Comparison of ENCODE assay signal across 10 mouse cellular contexts in genomic region chr7:36157270-36157945, GRCm38 (mm10).
DNase-seq lines count a peak whose midpoint lies in the region; ATAC-seq and TF ChIP-seq lines count a peak whose summit lies in the region.
"Had no signal": no experiment of that assay in that cellular context is flagged by ENCODE, and none has a peak within 500 bp of the region (broad histone marks: within the 10 kb centered on the region; RNA-seq: fewer than 3 reads in every experiment).

No protein-coding gene starts in this region.

- H3K4me3 ChIP-seq in forebrain, embryonic 13.5 days: no peak overlapping the region
- no peak overlapping the region for H3K4me3 ChIP-seq in forebrain, embryonic 11.5 days (ENCODE audit: low read depth, low read length)
- H3K4me3 ChIP-seq in neural tube, embryonic 11.5 days (ENCODE audit: low read depth, low read length): no peak overlapping the region
- no peak overlapping the region for H3K4me3 ChIP-seq in midbrain, postnatal 0 days (ENCODE audit: low read depth, low read length)
- H3K4me3 ChIP-seq: embryonic facial prominence, embryonic 15.5 days had no signal

- H3K4me2 ChIP-seq in forebrain, embryonic 13.5 days: no peak overlapping the region
- no peak overlapping the region for H3K4me2 ChIP-seq in forebrain, embryonic 11.5 days (ENCODE audit: low read depth, low read length, severe bottlenecking)
- H3K4me2 ChIP-seq in neural tube, embryonic 11.5 days (ENCODE audit: low read depth): no peak overlapping the region
- no peak overlapping the region for H3K4me2 ChIP-seq in midbrain, postnatal 0 days (ENCODE audit: low read depth, low read length, poor library complexity, severe bottlenecking)
- H3K4me2 ChIP-seq: embryonic facial prominence, embryonic 15.5 days had no signal

- H3K4me1 ChIP-seq in forebrain, embryonic 13.5 days: no peaks in the 10 kb centered on the region
- no peaks in the 10 kb centered on the region for H3K4me1 ChIP-seq in forebrain, embryonic 11.5 days (replicated peaks; ENCODE audit: control insufficient read depth, insufficient read depth, low read length)
- no peaks in the 10 kb centered on the region for H3K4me1 ChIP-seq in neural tube, embryonic 11.5 days (ENCODE audit: control insufficient read depth, insufficient read depth, low read length)
- H3K4me1 ChIP-seq in midbrain, postnatal 0 days (ENCODE audit: insufficient read depth, low read length): 0 out of 2 replicates have a peak, but pooled peaks cover 3% of the 10 kb centered on the region

- no peaks in the 10 kb centered on the region for H3K27me3 ChIP-seq in forebrain, embryonic 13.5 days
- no peaks in the 10 kb centered on the region for H3K27me3 ChIP-seq in forebrain, embryonic 11.5 days (ENCODE audit: control insufficient read depth, insufficient read depth, low read length)
- H3K27me3 ChIP-seq in neural tube, embryonic 11.5 days (ENCODE audit: control insufficient read depth, insufficient read depth, low read length): no peaks in the 10 kb centered on the region
- H3K27me3 ChIP-seq in midbrain, postnatal 0 days (ENCODE audit: insufficient read depth, low read length): no peaks in the 10 kb centered on the region
- H3K27me3 ChIP-seq: embryonic facial prominence, embryonic 15.5 days had no signal

- intact Hi-C loops in heart, postnatal 36 days (cut with DNase I): no loop called here

- H3K36me3 ChIP-seq in forebrain, embryonic 13.5 days (ENCODE audit: poor library complexity, severe bottlenecking): no peaks in the 10 kb centered on the region
- no peaks in the 10 kb centered on the region for H3K36me3 ChIP-seq in forebrain, embryonic 11.5 days (ENCODE audit: control insufficient read depth, insufficient read depth, low read length)
- no peaks in the 10 kb centered on the region for H3K36me3 ChIP-seq in neural tube, embryonic 11.5 days (ENCODE audit: control insufficient read depth, insufficient read depth, low read length)
- H3K36me3 ChIP-seq in midbrain, postnatal 0 days (ENCODE audit: insufficient read depth, low read length): no peaks in the 10 kb centered on the region
- H3K36me3 ChIP-seq: embryonic facial prominence, embryonic 15.5 days had no signal

- 46% methylated on average over 22 of the region's 22 CpGs for WGBS in forebrain, embryonic 13.5 days
- WGBS in forebrain, embryonic 11.5 days: 65% methylated on average over 22 of the region's 22 CpGs
- WGBS in neural tube, embryonic 11.5 days: 61% methylated on average over 22 of the region's 22 CpGs
- WGBS in midbrain, postnatal 0 days: 40% methylated on average over 22 of the region's 22 CpGs

- ATAC-seq in forebrain, embryonic 13.5 days: peak; percentile 10; the same call in 1 of the 2 replicates
- ATAC-seq in forebrain, embryonic 11.5 days (replicated peaks; ENCODE audit: low FRiP score): no peak
- no peak for ATAC-seq in neural tube, embryonic 11.5 days (ENCODE audit: insufficient read depth, low FRiP score, low TSS enrichment)
- no peak for ATAC-seq in midbrain, postnatal 0 days (ENCODE audit: low FRiP score)
- no peak for ATAC-seq in megakaryocyte progenitor cell, adult 5-6 weeks (replicated peaks; ENCODE audit: poor library complexity)

- no peaks in the 10 kb centered on the region for H3K9me3 ChIP-seq in forebrain, embryonic 13.5 days (replicated peaks)
- no peaks in the 10 kb centered on the region for H3K9me3 ChIP-seq in forebrain, embryonic 11.5 days (ENCODE audit: control insufficient read depth, low read length)
- H3K9me3 ChIP-seq in neural tube, embryonic 11.5 days (ENCODE audit: control insufficient read depth, low read length): no peaks in the 10 kb centered on the region
- H3K9me3 ChIP-seq in midbrain, postnatal 0 days (ENCODE audit: low read length): no peaks in the 10 kb centered on the region
- H3K9me3 ChIP-seq: embryonic facial prominence, embryonic 15.5 days had no signal

- H3K9ac ChIP-seq in forebrain, embryonic 13.5 days: no peak overlapping the region
- H3K9ac ChIP-seq in forebrain, embryonic 11.5 days (ENCODE audit: low read length): no peak overlapping the region
- no peak overlapping the region for H3K9ac ChIP-seq in neural tube, embryonic 11.5 days (ENCODE audit: low read length)
- no peak overlapping the region for H3K9ac ChIP-seq in midbrain, postnatal 0 days (replicated peaks; ENCODE audit: low read length, poor library complexity, severe bottlenecking)
- H3K9ac ChIP-seq: embryonic facial prominence, embryonic 15.5 days had no signal

- no peak overlapping the region for H3K27ac ChIP-seq in forebrain, embryonic 13.5 days
- H3K27ac ChIP-seq in forebrain, embryonic 11.5 days (ENCODE audit: low read depth, low read length): no peak overlapping the region
- H3K27ac ChIP-seq in neural tube, embryonic 11.5 days (ENCODE audit: low read depth, low read length): no peak overlapping the region
- H3K27ac ChIP-seq in midbrain, postnatal 0 days (ENCODE audit: low read depth, low read length): no peak overlapping the region
- H3K27ac ChIP-seq: embryonic facial prominence, embryonic 15.5 days had no signal

- DNase-seq in forebrain, embryonic 11.5 days (ENCODE audit: low spot score): no peak
- peak; percentile 30 for DNase-seq in neural tube, embryonic 11.5 days (ENCODE audit: low spot score)
- no peak for DNase-seq in neural tube, embryonic 10.5 days (ENCODE audit: extremely low spot score, low spot score)
- peak; percentile 21 for DNase-seq in midbrain, postnatal 0 days (ENCODE audit: low spot score)
- no peak for DNase-seq in natural killer cell, adult 2 months (ENCODE audit: low spot score in 2 of 2)
- no peak for DNase-seq in heart, postnatal 36 days
- DNase-seq: cerebellum, postnatal 25 days had no signal

- peak; percentile 25; the same call in 1 of the 2 replicates for TF ChIP-seq CTCF in midbrain, postnatal 0 days (IDR thresholded peaks at IDR 0.05)

Comparison
In these comparisons a context has a peak if more than half of its experiments do, and no peak if none do; other contexts are left out.
1. DNase-seq: peak in neural tube, embryonic 11.5 days (single experiment) and midbrain, postnatal 0 days (single experiment); none in forebrain, embryonic 11.5 days (single experiment), neural tube, embryonic 10.5 days (single experiment), natural killer cell, adult 2 months (0 of 2) and heart, postnatal 36 days (0 of 2).